Mouse (Mus musculus) left cerebral cortex, adult 18-20 months (tissue): ENCODE measurements around the gene Ccdc169. TPM values are rescaled to one million over a fixed set of nuclear protein-coding genes. Genes with fewer than 3 reads are reported as not detected.

Experiments
- DNase-seq, 2 experiments: peaks; one replicate each; pipeline ENCODE4 v3.0.0; 2021 to 2022; ENCODE audit warnings: low spot score in 2 of 2, mixed read lengths in 1 of 2
- total RNA-seq, 2 experiments: library from RNA; stranded (reverse); gene quantifications; 2 replicates each; pipeline ENCODE4 v1.2.3; 2021

Gene Ccdc169
- total RNA-seq, 2 experiments from 2014 or later: 0.12 TPM; not detected in 1

DNA sequence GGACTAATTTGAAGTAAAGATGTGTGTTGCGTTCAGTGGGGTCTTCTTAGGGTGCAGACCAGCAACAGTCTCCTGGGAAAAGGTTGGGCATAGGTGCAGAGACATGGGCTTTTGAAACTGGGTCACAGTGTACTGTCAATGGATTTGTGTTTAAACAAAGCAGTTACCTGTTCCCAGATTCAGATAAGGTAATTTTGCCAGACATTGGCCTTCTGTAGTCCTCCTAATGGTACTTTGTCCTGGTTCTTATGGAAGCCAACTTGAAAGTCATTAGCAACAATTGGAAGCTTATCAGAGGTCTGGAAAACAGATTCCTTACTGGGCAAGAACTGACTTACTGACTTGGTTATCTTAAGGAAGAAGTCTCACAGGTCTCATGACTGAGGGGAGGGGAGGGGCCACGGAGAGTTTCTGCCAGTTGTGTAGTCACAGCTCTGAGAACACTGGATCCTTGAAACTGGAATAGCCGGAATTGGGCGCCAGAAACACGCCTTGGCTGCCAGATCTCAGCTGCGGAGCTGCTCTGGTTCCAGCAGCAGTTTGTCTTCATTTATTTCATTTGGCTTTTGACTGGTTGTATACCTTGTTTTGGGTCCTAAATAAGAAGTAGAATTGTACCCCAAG is 17.8 kb upstream of the Ccdc169 start:
- no peak for DNase-seq

GRCm38 (mm10) chr3:55122336-55122870 is 14.7 kb upstream of the Ccdc169 start:
- no peak for DNase-seq

GRCm38 (mm10) chr3:55123064-55123463 is 14.1 kb upstream of the Ccdc169 start:
- no peak for DNase-seq

DNA sequence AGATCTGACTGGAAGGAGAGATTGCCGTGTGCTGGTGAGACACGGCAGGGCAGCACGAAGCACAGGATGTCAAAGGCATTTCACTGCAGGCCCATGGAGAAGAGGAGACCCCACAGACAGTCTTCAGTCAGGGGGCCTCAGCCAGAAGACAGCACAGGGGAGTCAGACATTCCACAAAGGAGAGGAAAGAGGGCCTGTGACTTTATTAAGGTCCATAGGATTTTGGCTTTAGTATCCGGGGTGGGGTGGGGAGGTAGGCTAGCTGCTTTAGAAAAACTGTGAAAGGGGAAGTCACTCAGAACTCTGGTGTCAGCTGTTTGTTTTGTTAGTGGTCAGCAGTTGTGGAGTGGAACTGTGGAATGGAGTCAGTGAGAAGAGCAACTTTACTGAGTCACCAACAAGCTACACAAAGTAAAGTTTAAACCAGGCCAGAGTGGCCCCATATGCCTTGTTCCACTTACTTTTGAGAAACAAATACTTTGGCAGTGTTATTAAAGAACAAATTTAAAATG is 7.9 kb upstream of the Ccdc169 start:
- DNase-seq: no peak

DNA sequence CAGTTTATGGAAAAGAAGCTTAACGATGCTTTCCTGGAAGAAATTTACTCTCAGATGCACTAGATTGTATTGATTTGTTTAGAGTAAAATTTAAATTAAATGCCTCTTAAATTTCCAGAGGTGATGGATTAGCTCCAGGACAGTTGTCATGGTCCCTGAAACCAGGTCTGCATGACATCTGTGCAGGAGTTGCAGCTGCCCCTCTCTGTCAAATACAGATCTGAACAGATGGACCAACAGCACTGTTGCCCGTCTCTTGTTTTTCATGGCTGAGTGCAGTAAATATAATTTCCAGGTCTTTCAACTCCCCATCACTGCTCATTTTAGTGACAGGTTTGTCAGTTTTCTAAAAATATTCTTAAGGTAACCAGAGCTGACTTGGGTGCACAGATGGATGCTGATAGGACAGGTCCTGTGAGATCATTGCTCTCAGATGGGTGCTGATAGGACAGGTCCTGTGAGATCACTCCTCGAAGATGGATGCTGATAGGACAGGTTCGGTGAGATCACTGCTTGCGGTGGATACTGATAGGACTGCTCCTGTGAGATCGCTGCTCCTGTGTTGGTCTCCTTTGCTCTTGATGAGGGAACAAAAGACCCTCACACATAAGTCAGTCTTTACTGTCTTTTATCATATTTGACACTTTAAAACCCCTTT is 5.4 kb upstream of the Ccdc169 start:
- no peak for DNase-seq

DNA sequence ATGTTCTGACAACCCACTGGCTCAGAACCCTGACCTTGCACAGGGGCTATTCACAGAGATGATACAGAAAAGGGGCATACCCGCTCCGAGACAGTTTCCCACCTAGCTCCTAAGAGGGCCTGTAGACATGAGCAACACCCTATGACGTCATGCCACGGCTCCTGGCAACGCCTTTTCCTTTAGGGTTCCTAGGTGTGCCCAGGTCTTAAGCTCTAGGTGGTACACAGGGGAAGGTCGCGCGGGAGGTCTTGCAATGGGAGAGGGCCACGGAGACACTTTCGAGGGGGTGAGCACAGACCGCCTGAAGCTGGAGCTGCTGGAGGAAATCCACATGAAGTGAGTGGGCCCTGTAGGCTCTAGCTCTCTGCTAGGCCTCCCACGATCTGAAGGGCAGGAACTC is 2.7 kb downstream of the Ccdc169 start:
- no peak for DNase-seq

GRCm38 (mm10) chr3:55141401-55141800 is 4.3 kb downstream of the Ccdc169 start:
- no peak for DNase-seq

- DNase-seq: no peak
Measured at GRCm38 (mm10) chr3:55144916-55145315, 7.8 kb downstream of the Ccdc169 start.

- DNase-seq: no peak
Measured at GRCm38 (mm10) chr3:55146441-55146840, 9.3 kb downstream of the Ccdc169 start.

GRCm38 (mm10) chr3:55147156-55147555 is 10.0 kb downstream of the Ccdc169 start:
- no peak for DNase-seq

GRCm38 (mm10) chr3:55148091-55148490 is 11.0 kb downstream of the Ccdc169 start:
- DNase-seq: no peak

DNA sequence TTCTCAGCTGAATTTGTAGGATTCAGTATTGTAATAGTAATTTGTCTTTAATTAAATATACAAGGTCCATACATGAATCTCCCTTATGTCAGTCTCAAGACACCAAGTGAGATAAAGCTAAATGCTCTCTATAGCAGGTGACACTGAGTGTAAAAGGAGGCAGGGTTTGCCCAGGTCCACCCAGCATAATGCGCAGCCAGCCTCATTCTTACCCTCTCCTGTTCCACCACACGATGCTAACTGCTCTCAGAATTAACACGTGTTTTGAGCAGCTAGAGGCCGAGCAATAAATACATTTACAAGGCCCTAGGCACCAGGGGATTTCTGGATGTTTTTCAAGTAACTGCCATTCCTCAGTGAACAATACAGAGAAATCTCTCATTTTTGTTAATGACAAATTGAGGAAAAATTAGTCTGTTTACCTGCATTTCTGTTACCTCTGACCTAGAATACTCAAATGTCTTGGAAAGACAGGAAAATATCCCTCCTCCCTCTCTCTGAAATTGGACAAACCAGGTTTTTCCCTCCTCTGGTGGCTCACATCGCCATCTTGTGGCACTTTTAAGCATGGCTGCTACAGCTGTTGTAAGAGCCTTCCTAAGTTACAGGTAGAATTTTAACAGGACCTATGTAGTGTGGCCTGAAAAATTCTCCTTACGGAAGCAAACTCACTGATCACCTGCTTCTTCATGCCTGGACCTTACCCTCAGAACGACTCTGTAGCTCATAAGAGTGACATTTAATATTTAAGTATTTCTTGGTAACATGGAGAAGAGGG is 14.7 kb downstream of the Ccdc169 start:
- peak; percentile 66 to 76 for DNase-seq

DNA sequence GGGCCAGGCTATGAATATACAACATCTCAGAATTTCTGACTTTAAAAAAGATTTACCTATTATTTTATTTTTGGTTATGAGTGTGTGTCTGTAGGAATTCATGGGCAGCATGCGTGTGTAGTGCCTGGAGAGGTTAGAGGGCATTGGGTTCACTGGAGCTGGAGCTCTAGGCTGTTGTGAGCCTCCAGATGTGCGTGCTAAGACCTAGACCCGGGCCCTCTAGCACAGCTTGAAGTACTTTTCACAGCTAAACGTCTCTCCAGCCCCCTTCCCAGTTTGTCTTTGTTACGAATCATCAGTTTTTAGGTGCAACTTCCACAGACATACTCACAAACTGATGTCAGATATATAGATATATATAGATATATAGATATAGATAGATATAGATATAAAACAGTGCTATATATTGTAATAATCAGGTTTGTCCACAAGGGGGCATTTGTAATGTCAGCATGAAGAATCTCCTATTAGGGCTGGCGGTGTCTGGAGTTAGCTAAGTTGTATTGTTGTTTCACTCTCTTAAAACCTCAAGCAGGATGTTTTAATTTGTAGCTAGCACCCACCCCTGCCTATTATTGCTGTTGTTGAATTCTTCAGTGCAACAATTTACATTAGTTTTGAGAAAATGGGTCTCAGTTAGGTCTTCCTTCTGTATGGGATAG is 15.7 kb downstream of the Ccdc169 start:
- DNase-seq: no peak

- DNase-seq: peak; percentile 18 to 45
Measured at GRCm38 (mm10) chr3:55154163-55154562, 17.0 kb downstream of the Ccdc169 start.

DNA sequence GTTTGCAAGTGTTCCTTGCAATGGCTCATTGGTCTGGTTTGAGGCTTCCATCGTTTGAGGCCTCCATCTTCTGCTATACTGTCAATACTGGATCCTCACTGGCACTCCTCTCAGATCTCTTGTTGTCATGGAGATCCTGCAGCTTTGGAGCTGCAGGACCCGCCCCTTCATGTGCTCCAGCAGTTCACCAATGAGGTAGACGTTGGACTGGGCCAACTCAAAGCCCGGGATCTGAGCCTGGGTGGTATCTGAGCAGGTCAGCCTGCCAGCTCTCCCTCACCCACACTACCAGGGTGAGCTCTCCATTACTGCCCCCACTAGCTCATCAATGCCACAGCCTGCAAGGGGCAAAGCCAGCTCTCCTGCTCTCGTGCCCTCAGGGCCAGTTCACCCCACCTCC is 20.3 kb downstream of the Ccdc169 start:
- DNase-seq: no peak

DNA sequence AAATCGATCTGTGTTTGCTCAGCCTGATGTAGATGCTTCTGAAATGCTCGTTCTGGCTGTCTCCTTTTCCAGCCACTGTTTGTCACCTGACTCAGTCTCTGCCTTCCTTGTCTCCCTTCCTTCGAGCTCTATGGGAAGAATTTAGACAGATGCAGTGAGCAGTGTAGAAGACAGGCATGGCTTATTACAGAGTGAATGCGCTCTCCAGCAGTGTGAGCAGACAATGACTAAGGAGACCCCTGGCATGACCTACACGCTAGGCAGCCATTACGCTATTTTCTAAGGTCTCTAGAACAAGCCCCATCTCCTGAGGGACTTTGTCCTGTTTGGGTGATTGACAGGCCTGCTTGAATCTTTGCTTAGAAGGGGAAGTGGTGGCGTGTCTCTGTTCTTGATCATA is 24.0 kb downstream of the Ccdc169 start:
- no peak for DNase-seq

DNA sequence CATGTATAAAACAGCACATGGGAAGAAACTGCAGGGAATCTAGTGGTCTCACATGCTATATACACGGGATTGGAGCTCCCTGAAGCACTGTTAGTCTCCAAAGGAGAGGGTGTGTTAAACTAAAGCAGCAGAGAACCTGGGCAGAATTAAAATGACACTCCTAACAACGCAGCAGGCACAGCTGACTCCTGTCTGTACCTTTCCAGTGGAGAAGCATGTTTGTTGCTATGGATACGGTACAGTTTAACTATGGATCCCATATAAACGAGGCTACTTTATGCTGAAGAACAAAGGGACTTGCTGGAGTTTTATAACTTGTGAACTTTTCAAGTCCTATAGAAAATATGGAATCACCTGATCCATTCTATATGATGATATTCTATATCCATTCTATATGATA is 26.4 kb downstream of the Ccdc169 start:
- DNase-seq: no peak

DNA sequence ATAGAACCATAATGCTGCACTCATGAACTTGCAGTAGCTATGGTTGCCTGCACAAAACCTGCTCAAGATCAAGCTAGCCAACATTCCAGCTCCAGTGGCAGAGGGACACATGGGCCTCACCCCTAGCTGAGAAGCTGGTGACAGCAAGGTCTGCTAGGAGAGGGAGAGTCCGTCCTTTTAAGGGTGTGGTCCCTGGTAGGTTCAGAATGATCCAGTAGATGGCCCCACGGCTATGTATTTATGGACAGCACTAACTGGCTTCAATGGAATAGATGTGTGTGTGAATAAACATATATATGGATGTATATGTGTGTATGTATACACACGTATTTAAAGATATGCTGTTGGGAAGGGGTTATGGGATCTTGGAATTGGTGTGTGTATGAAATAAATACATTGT is 35.3 kb downstream of the Ccdc169 start:
- DNase-seq: no peak

DNA sequence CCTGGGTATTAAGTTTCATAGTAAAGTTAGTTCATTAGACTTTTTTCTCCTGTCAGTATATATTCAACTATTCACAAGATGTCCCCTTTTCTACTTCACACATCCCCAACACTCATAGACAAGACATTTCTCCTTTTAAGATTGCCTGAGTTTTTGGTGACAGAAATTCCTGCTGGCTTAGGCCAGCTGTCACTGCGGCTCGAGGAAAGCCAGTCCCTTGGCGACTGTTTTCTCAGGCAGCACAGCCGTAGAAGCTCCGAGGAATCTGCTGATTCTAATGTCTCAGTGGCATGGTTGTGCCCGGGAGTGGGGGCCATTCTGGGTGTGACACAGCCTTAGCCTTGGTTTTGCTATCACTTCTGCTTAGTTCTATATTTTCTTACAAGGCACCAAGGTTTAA is 40.1 kb downstream of the Ccdc169 start:
- no peak for DNase-seq

DNA sequence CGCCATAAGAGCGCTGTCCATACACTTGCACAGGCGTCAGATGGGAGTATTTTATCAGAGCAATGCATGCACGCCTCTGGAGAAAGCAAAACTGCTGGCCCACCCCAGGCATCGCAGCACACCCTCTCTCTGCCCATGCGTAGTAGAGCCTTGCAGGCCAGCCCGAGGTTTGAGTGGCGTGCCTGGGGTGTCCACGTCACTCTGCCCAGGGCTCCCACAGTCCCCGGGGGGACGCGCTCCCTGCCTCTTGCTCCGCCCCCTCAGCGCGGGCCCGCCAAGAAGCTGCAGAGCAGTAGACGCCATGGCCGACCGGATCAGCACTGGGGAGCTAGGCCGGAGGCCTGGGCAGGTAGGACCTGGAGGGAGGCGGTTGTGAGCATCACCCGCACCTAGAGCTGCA is 44.6 kb downstream of the Ccdc169 start, which contains the start of gene Sohlh2:
Gene Sohlh2, plus strand, starts transcription at position 263 of the 400 bp plus-strand sequence.
- no peak for DNase-seq

DNA sequence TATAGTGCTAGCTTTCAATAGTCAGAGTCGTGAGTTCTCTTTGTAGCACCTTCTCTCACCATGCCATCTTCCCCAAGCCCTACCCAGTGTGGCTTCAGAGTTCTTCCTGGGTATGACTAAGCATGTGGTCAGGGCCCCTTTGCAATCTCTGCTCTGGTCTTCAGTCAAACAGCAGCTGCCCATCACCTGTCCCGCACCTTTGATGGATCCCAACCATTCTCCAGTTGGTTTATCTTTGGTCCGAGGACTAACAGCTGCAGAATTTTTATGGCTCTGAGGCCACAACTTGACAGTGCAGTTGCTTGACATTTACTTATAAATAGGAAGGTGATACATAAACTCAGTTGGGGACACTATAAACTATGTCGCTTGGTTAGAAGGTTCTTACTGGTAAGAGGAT is 54.5 kb downstream of the Ccdc169 start:
- DNase-seq: no peak
